8 mouse cellular contexts compared by ENCODE assay signal in genomic region chr9:59482419-59482818, GRCm38 (mm10). TPM values are rescaled to one million over a fixed set of nuclear protein-coding genes. Genes with fewer than 3 reads are reported as not detected.
DNase-seq lines count a peak whose midpoint lies in the region; ATAC-seq and TF ChIP-seq lines count a peak whose summit lies in the region.

No protein-coding gene starts in this region.

- no peak overlapping the region for H3K4me3 ChIP-seq in heart, postnatal 0 days (ENCODE audit: low read depth, low read length)
- H3K4me3 ChIP-seq in E14TG2a.4 (replicated peaks; ENCODE audit: low read length) = no peak overlapping the region
- no peak overlapping the region for H3K4me3 ChIP-seq in hindbrain, embryonic 16.5 days (ENCODE audit: low read length)
- peak overlapping the region; percentile 100 for H3K4me3 ChIP-seq in megakaryocyte, embryonic 14.5 days (replicated peaks)

- no peak for DNase-seq in heart, postnatal 0 days (ENCODE audit: low spot score)
- DNase-seq in heart, adult 8-10 months (ENCODE audit: low spot score) = no peak
- peak; percentile 52 for DNase-seq in adrenal gland, postnatal 10 days
- DNase-seq in thymus, adult 18-20 months = peak; percentile 12 to 15
- DNase-seq in ovary, postnatal 10 days (ENCODE audit: low spot score) = no peak

- no peak overlapping the region for H3K4me2 ChIP-seq in heart, postnatal 0 days (ENCODE audit: low read depth, low read length)
- 0 out of 2 replicates have a peak overlapping the region, but pooled peaks have one; percentile 15 for H3K4me2 ChIP-seq in hindbrain, embryonic 16.5 days (ENCODE audit: low read length)

- peak; percentile 27; the same call in 1 of the 2 replicates for TF ChIP-seq CTCF in heart, postnatal 0 days (IDR thresholded peaks at IDR 0.05; ENCODE audit: low read depth)
- TF ChIP-seq CTCF in E14TG2a.4 (conservative IDR thresholded peaks at IDR 0.05; ENCODE audit: low read length) = peak; percentile 72

- H3K36me3 ChIP-seq in heart, postnatal 0 days (replicated peaks; ENCODE audit: control insufficient read depth, insufficient read depth, low read length) = no peaks in the 10 kb centered on the region
- H3K36me3 ChIP-seq in E14TG2a.4 (ENCODE audit: insufficient read depth, low read length) = peaks cover 31% of the 10 kb centered on the region
- H3K36me3 ChIP-seq in hindbrain, embryonic 16.5 days (ENCODE audit: control insufficient read depth, insufficient read depth, low read length) = no peaks in the 10 kb centered on the region
- H3K36me3 ChIP-seq in megakaryocyte, embryonic 14.5 days (replicated peaks; ENCODE audit: low read length) = peaks cover 20% of the 10 kb centered on the region

- H3K9me3 ChIP-seq in heart, postnatal 0 days (replicated peaks; ENCODE audit: control insufficient read depth, low read length) = no peaks in the 10 kb centered on the region
- H3K9me3 ChIP-seq in E14TG2a.4 (ENCODE audit: low read length) = no peaks in the 10 kb centered on the region
- no peaks in the 10 kb centered on the region for H3K9me3 ChIP-seq in hindbrain, embryonic 16.5 days (ENCODE audit: control insufficient read depth, low read length)
- no peaks in the 10 kb centered on the region for H3K9me3 ChIP-seq in megakaryocyte, embryonic 14.5 days

- H3K27me3 ChIP-seq in heart, postnatal 0 days (ENCODE audit: control insufficient read depth, insufficient read depth, low read length) = no peaks in the 10 kb centered on the region
- no peaks in the 10 kb centered on the region for H3K27me3 ChIP-seq in E14TG2a.4 (ENCODE audit: insufficient read depth, low read length)
- H3K27me3 ChIP-seq in hindbrain, embryonic 16.5 days (replicated peaks; ENCODE audit: control insufficient read depth, insufficient read depth, low read length) = no peaks in the 10 kb centered on the region
- H3K27me3 ChIP-seq in megakaryocyte, embryonic 14.5 days (replicated peaks) = no peaks in the 10 kb centered on the region

- H3K4me1 ChIP-seq in heart, postnatal 0 days (ENCODE audit: control insufficient read depth, insufficient read depth) = peaks cover 18% of the 10 kb centered on the region; the same call in 1 of the 2 replicates
- peaks cover 53% of the 10 kb centered on the region for H3K4me1 ChIP-seq in E14TG2a.4 (replicated peaks; ENCODE audit: low read depth, low read length)
- H3K4me1 ChIP-seq in hindbrain, embryonic 16.5 days (ENCODE audit: control insufficient read depth, insufficient read depth, low read depth, low read length) = peaks cover 20% of the 10 kb centered on the region
- peaks cover 57% of the 10 kb centered on the region for H3K4me1 ChIP-seq in megakaryocyte, embryonic 14.5 days

- no peak overlapping the region for H3K27ac ChIP-seq in heart, postnatal 0 days (ENCODE audit: low read depth)
- no peak overlapping the region for H3K27ac ChIP-seq in hindbrain, embryonic 16.5 days (ENCODE audit: low read depth, low read length)

- WGBS in heart, postnatal 0 days = 20% methylated on average over 1 of the region's 1 CpGs
- 46% methylated on average over 1 of the region's 1 CpGs for WGBS in hindbrain, embryonic 16.5 days

- ATAC-seq in heart, postnatal 0 days (ENCODE audit: insufficient read depth, low read depth) = no peak
- no peak for ATAC-seq in hindbrain, embryonic 16.5 days

- TF ChIP-seq EP300 in heart, postnatal 0 days (IDR thresholded peaks at IDR 0.05; ENCODE audit: low read depth) = no peak

- H3K9ac ChIP-seq in heart, postnatal 0 days (replicated peaks; ENCODE audit: low read depth, low read length) = no peak overlapping the region
- H3K9ac ChIP-seq in hindbrain, embryonic 16.5 days (ENCODE audit: low read depth, low read length) = no peak overlapping the region

RNA-seq across cellular contexts. Expression of gene Arih1, which starts 4.0 kb away (rescaled TPM):
- 31.9 and 70.4 TPM in 2 replicates for total RNA-seq in heart, postnatal 0 days (2014; rRNA removed; ENCODE audit: low replicate concordance)
- polyA plus RNA-seq in heart, postnatal 0 days (2015; fragmentation: Nextera tagmentation; extraction: Ambion mirVana) = 7.8 and 7.9 TPM in 2 replicates
- total RNA-seq in heart, adult 8-10 months (2022) = 10 to 100 TPM; 69.9 to 81.0 (median 78.4) TPM
- 10 to 100 TPM; 87.0 to 99.7 TPM for total RNA-seq in adrenal gland, postnatal 10 days (2021)
- 11.0 and 15.3 TPM in 2 replicates for polyA plus RNA-seq in hindbrain, embryonic 16.5 days (2015; fragmentation: Nextera tagmentation; extraction: Ambion mirVana)
- 15.7 and 16.8 TPM in 2 replicates for polyA plus RNA-seq in megakaryocyte, embryonic 14.5 days (2012; ENCODE audit: insufficient read depth, low replicate concordance)

RNA-seq across cellular contexts. Expression of gene Hexa, which starts 56.9 kb away (rescaled TPM):
- total RNA-seq in heart, postnatal 0 days (2014; rRNA removed; ENCODE audit: low replicate concordance) = 74.4 and 90.9 TPM in 2 replicates
- 42.2 and 48.9 TPM in 2 replicates for polyA plus RNA-seq in heart, postnatal 0 days (2015; fragmentation: Nextera tagmentation; extraction: Ambion mirVana)
- total RNA-seq in heart, adult 8-10 months (2022) = 10 to 100 TPM; 45.0 to 50.7 (median 49.5) TPM
- 10 to 100 TPM; 70.7 to 71.7 TPM for total RNA-seq in adrenal gland, postnatal 10 days (2021)
- 68.0 and 71.3 TPM in 2 replicates for polyA plus RNA-seq in hindbrain, embryonic 16.5 days (2015; fragmentation: Nextera tagmentation; extraction: Ambion mirVana)
- polyA plus RNA-seq in megakaryocyte, embryonic 14.5 days (2012; ENCODE audit: insufficient read depth, low replicate concordance) = 125 and 176 TPM in 2 replicates

RNA-seq across cellular contexts. Expression of gene Tmem202, which starts 57.2 kb away (rescaled TPM):
- not detected in 2 replicates for total RNA-seq in heart, postnatal 0 days (2014; rRNA removed; ENCODE audit: low replicate concordance)
- 0.47 and 0.63 TPM in 2 replicates for polyA plus RNA-seq in heart, postnatal 0 days (2015; fragmentation: Nextera tagmentation; extraction: Ambion mirVana)
- total RNA-seq in heart, adult 8-10 months (2022) = under 1 TPM; 0.40 to 0.91 (median 0.79) TPM
- 1 to 10 TPM in 1 of 2 experiments, under 1 TPM in 1; 0.88 to 1.6 TPM for total RNA-seq in adrenal gland, postnatal 10 days (2021)
- polyA plus RNA-seq in hindbrain, embryonic 16.5 days (2015; fragmentation: Nextera tagmentation; extraction: Ambion mirVana) = 1.1 and 1.3 TPM in 2 replicates
- 0.11 TPM in 1 of 2 replicates, not detected in the other for polyA plus RNA-seq in megakaryocyte, embryonic 14.5 days (2012; ENCODE audit: insufficient read depth, low replicate concordance)

Comparison
In these comparisons a context has a peak if more than half of its experiments do, and no peak if none do; other contexts are left out.
1. DNase-seq: peak in adrenal gland, postnatal 10 days (single experiment) and thymus, adult 18-20 months (2 of 2); none in heart, postnatal 0 days (single experiment), heart, adult 8-10 months (single experiment) and ovary, postnatal 10 days (single experiment).